Mouse (Mus musculus): ENCODE measurements around the gene Aplnr. TPM values are rescaled to one million over a fixed set of nuclear protein-coding genes. Genes with fewer than 3 reads are reported as not detected.

Aplnr gene
- total RNA-seq, 2 experiments from 2014 or later, result 5.7 to 11.3 TPM

DNA sequence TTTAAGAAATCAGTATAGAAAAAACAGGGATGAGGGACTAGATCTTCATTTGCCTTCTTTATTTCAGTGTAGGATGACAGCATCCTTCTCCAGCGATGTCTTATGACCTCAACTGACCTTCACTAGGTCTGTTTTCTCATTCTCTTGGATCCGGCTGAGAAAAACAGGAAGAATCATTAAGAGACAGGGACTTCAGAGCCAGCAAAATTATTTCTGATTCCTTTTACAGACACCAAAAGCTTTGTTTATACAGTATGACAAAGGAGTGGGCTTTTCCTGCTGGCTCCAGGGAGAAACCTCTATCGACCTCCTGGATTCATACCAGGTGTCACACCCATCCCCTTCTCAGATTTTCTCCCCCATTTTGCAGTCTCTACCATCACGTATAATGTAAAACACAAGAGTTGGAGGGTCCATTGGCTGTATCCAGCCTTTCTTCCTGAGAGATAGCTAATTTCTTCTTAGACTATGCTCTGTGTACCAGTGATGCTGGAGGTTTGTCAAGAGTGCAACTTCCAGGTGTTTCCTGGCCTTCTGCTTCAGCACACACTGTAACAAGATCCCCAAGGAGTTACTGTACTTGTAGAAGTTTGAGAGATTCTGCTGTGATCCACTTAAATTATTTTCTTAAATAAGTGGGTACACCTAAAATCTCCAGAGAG is 42.2 kb downstream of the Aplnr start:
- DNase-seq, result peak; percentile 41 to 64

DNA sequence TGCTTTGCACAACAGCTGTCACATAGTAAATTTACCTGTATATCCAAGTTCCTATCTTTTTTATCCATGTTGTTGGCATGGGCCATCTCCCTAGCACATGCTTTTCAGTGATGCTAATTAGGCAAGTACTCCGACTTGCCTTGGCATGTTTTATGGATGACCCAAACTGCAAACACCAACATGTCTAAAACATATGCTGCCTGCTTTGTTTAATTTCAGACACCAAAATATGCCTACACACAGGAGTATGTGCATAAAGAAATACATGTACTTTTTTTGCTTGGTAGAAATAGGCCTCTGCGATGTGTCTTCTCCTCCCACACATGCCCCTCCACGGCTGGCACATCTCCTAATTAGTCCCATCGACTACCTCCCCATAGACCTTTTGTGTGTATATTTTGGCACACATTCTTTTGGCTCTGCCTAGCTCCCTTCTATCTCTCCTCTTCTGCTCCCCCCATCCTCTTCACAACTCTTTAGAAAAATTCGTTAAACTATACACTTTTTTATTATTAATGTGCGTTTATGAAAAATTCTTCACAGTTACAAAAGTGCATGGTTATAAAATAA is 51.6 kb downstream of the Aplnr start:
- no peak for DNase-seq

Other genes with a start within 250 kb of the Aplnr start
- gene Rtn4rl2, start 249.5 kb upstream of the Aplnr start, total RNA-seq (2021), result 1 to 10 TPM; 3.0 to 3.5 TPM
- 10 to 100 TPM; 65.4 to 72.8 TPM for gene Slc43a3, start 199.6 kb upstream of the Aplnr start, total RNA-seq (2021)
- not detected for gene Prg2, start 155.8 kb upstream of the Aplnr start, total RNA-seq (2021)
- not detected for gene Prg3, start 148.0 kb upstream of the Aplnr start, total RNA-seq (2021)
- 10 to 100 TPM; 36.7 to 43.5 TPM for gene Ssrp1, start 99.0 kb upstream of the Aplnr start, total RNA-seq (2021)
- under 1 TPM; 0.20 to 0.44 TPM for gene P2rx3, start 98.8 kb upstream of the Aplnr start, total RNA-seq (2021)
- gene Tnks1bp1, start 88.2 kb upstream of the Aplnr start, total RNA-seq (2021), result 10 to 100 TPM; 48.1 to 51.2 TPM
- gene Lrrc55, start 61.0 kb downstream of the Aplnr start, total RNA-seq (2021), result 1 to 10 TPM; 1.2 to 1.5 TPM
- gene Olfr987, start 203.1 kb downstream of the Aplnr start, total RNA-seq (2021), result not detected
- not detected for gene Olfr988, start 227.0 kb downstream of the Aplnr start, total RNA-seq (2021)